Comparison of ENCODE assay signal across 8 mouse cellular contexts in the genomic region with DNA sequence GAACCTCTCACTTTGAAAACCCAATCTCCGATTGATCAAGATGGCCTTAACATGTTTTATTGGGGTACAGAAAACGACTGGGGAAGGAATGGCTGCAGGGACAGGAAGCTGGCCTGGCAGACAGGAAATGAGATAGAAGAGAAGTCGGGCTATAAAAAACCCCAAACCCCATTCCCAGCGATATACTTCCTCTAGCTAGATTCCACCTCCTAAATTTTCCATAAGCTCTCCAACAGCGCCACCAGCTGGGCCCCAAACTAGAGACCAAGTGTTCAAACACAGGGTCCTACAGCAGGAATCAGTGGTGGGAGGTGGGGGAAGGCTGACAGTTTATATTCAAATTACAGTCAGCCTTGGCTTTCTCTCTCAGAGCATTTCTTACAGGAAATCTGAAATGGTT. TPM values are rescaled to one million over a fixed set of nuclear protein-coding genes. Genes with fewer than 3 reads are reported as not detected.
A peak's percentile ranks its signal among the peaks of the same experiment; 100 is the strongest.
DNase-seq lines count a peak whose midpoint lies in the region; ATAC-seq lines count a peak whose summit lies in the region.
"Had no signal": no experiment of that assay in that cellular context is flagged by ENCODE, and none has a peak within 500 bp of the region (broad histone marks: within the 10 kb centered on the region; RNA-seq: fewer than 3 reads in every experiment).

No protein-coding gene starts in this region.

- H3K9me3 ChIP-seq in liver, embryonic 12.5 days (replicated peaks): no peaks in the 10 kb centered on the region
- H3K9me3 ChIP-seq: heart, embryonic 13.5 days had no signal

- WGBS in liver, embryonic 12.5 days (ENCODE audit: insufficient replicate concordance): 13% methylated on average over 5 of the region's 5 CpGs

- H3K4me1 ChIP-seq in liver, embryonic 12.5 days: no peaks in the 10 kb centered on the region
- H3K4me1 ChIP-seq: heart, embryonic 13.5 days had no signal

- no peaks in the 10 kb centered on the region for H3K36me3 ChIP-seq in liver, embryonic 12.5 days
- H3K36me3 ChIP-seq: heart, embryonic 13.5 days had no signal

- H3K27me3 ChIP-seq in liver, embryonic 12.5 days (replicated peaks): no peaks in the 10 kb centered on the region
- H3K27me3 ChIP-seq: heart, embryonic 13.5 days had no signal

- no peak overlapping the region for H3K4me3 ChIP-seq in liver, embryonic 12.5 days
- H3K4me3 ChIP-seq: heart, embryonic 13.5 days had no signal

- no peak overlapping the region for H3K9ac ChIP-seq in liver, embryonic 12.5 days
- H3K9ac ChIP-seq: heart, embryonic 13.5 days had no signal

- H3K27ac ChIP-seq in liver, embryonic 12.5 days: no peak overlapping the region
- H3K27ac ChIP-seq: heart, embryonic 13.5 days had no signal

- intact Hi-C loops in heart, postnatal 10 days (cut with DNase I): no loop called here

- ATAC-seq in liver, embryonic 12.5 days: no peak

- no peak overlapping the region for H3K4me2 ChIP-seq in liver, embryonic 12.5 days
- H3K4me2 ChIP-seq: heart, embryonic 13.5 days had no signal

- peak; percentile 24 for DNase-seq in liver
- DNase-seq in ES-CJ7 (ENCODE audit: low read depth, low spot score): peak; percentile 52
- peak; percentile 32 for DNase-seq in adrenal gland, adult 8-10 months
- peak; percentile 22 to 29 for DNase-seq in heart, postnatal 10 days
- peak; percentile 59 for DNase-seq in lung, postnatal 36 days
- DNase-seq in urinary bladder, postnatal 25 days (ENCODE audit: low spot score): no peak

RNA-seq across cellular contexts. Expression of gene Tmem26, which starts 35.8 kb away (rescaled TPM):
- 2.5 and 2.6 TPM in 2 replicates for polyA plus RNA-seq in liver, embryonic 12.5 days (2016; fragmentation: Nextera tagmentation; extraction: Ambion mirVana)
- total RNA-seq in adrenal gland, adult 8-10 months (2022): 1 to 10 TPM; 4.1 to 7.1 (median 5.8) TPM
- under 1 TPM; 0.67 to 0.99 TPM for total RNA-seq in heart, postnatal 10 days (2021)
